Mouse (Mus musculus): ENCODE results near the gene Brox.

GRCm38 (mm10) chr1:183265921-183266467 lies 31.1 kb downstream of the Brox start:
- TF ChIP-seq CTCF (IDR thresholded peaks at IDR 0.05; ENCODE audit: low read depth, low read length) = no peak
- TF ChIP-seq POLR2A (IDR thresholded peaks at IDR 0.05; ENCODE audit: borderline replicate concordance, low read depth, low read length) = no peak

Measured in bone marrow macrophage, adult 2 months (primary cell).